Mouse (Mus musculus): Measurements from ENCODE around the gene Smg8.

Gene Smg8

DNA sequence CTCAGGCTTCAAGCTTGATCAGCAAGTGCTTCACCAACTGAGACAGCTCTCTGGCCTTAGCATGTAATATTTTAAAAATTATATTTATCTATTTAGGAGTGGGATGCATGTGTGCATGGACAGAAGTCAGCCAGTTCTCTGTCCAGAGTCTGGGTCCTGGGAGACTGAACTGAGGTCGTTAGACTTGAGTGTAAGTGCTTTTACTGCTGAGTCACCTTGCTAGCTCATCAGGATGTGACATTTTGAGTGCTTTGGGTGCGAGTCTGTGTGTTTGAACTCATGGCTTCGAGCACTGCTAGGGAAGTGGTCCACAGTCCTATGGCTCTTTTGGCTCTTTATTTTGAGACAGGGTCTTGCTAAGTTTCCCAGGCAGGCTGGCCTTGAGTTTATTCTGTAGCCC lies 43.5 kb downstream of the Smg8 start:
- no peak for DNase-seq (ENCODE audit: low spot score)

DNA sequence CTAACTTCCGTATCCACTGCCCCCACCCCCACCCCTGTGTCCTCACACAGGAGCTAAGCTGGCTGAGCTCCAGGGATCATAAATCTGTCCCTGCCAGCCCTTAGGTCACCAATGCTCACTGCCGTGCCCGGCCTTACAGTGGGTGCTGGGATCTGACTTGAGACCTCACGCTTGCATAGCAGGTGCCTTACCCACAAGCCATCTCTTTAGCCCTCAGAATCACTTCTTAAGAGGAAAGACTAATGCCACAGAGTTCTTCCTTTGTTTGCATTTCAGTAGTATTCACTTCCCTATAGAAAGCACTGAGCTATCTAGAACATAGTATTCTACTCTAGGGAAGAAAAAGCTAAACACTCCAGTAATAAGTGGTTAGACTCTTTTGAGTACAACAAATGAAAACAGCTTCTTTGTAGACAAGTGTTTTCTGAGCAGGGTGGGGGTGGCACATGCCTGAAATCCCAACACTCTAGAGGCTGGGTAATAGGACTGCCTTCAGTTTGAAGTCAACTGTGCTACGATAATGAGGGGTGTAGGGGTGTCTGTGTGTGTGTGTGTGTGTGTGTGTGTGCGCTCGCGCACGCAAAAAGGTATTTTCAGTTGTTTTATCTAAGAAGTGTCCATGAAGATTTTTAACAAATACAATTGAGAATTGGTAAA lies 47.1 kb downstream of the Smg8 start:
- no peak for DNase-seq (ENCODE audit: low spot score)

- DNase-seq (ENCODE audit: low spot score): no peak
Measured at GRCm38 (mm10) chr11:87036180-87036579, 50.4 kb downstream of the Smg8 start.

DNA sequence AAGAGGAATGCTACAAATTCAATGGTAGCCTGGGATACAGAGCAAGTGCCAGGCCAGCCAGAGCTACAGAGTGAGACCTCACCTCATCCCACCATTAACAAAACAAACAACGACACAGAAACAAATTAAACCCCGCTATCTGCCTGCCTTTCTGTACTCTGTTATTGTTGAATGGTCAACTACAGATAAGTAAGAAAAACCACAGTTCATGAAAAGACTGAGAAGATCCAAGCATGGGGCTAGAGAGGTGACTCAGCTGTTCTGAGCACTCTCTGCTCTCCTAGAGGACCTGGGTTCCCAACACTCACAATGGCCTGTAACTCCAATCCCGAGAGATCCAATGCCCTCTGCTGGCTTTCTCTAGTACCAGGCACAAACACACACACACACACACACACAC lies 58.4 kb downstream of the Smg8 start:
- no peak for DNase-seq (ENCODE audit: low spot score)

All from T-cell, adult 2 months (primary cell).